Mouse (Mus musculus) embryonic fibroblast, embryonic 13.5 days (primary cell): ENCODE measurements around the gene Col27a1. TPM values are rescaled to one million over a fixed set of nuclear protein-coding genes. Genes with fewer than 3 reads are reported as not detected.
"Not testable (repeated sequence)": the region's sequence is repeated elsewhere in the genome, so short reads cannot be mapped to it uniquely, and the experiment has no call there.

Experiments
- H3K27ac ChIP-seq: 2 replicates; pipeline ENCODE4 v1.5.1; 2012; ENCODE audit warnings: low read length, control low read depth, inconsistent platforms; ENCODE audit not compliant: insufficient read depth
- H3K4me1 ChIP-seq: 2 replicates; pipeline ENCODE4 v1.6.1; 2011; ENCODE audit warnings: low read length; ENCODE audit not compliant: control insufficient read depth, insufficient read depth
- H3K4me3 ChIP-seq: 2 replicates; pipeline ENCODE4 v1.5.1; 2011; ENCODE audit warnings: mild to moderate bottlenecking, control low read depth, low read length; ENCODE audit not compliant: insufficient read depth
- CTCF ChIP-seq: IDR thresholded peaks from 2 replicates; pipeline ENCODE4 v1.5.1; 2011; ENCODE audit warnings: mild to moderate bottlenecking, control low read depth, low read length, moderate library complexity, borderline replicate concordance; ENCODE audit not compliant: insufficient read depth
- POLR2A ChIP-seq: IDR thresholded peaks from 2 replicates; pipeline ENCODE4 v1.6.1; 2011; ENCODE audit warnings: low read depth, mild to moderate bottlenecking, control low read depth, low read length, moderate library complexity
- polyA plus RNA-seq: library from polyadenylated mRNA; stranded (reverse); fragments of >200 nt; gene quantifications from 2 replicates; pipeline ENCODE4 v1.2.4, GENCODE M21; 2011; ENCODE audit warnings: low read depth; ENCODE audit not compliant: missing spikeins, insufficient read length

Col27a1 gene
- polyA plus RNA-seq, 1 experiment = 18.2 TPM

- not testable (repeated sequence) for H3K4me3 ChIP-seq, H3K27ac ChIP-seq
- peaks cover 10% of the 10 kb centered on the region for H3K4me1 ChIP-seq
- peak; percentile 52; the same call in 1 of the 2 replicates for TF ChIP-seq CTCF
Measured at GRCm38 (mm10) chr4:63319566-63319965, 105.8 kb downstream of the Col27a1 start.

DNA sequence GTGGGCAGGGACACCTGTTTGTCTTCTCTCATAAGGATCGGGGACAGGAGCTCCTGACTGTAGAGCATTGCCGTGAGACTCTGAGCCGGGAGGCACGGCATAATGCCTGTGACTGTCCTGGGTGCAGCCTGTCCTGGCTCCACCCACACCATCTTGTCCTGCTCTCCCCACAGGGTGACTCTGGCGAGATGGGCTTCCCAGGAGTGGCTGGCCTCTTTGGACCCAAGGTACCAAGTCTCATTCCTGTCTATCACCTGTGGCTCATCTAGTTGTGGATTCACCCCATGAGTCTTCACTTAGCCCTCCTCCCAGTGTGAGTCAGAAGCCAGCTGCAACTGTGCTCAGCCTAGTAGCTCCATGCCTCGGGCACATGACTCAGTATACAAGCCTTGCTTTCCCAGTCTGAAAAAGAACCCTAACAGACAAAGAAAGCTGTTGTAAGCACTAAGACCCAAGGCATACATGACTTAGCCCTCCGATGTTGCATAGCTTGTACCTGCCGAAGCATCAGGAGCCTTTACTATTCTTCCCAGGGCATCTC is 109.5 kb downstream of the Col27a1 start:
- peaks cover 4% of the 10 kb centered on the region; the same call in 1 of the 2 replicates for H3K4me1 ChIP-seq
- TF ChIP-seq CTCF = no peak
- no peak for TF ChIP-seq POLR2A
- H3K4me3 ChIP-seq = no peak overlapping the region
- H3K27ac ChIP-seq = no peak overlapping the region

GRCm38 (mm10) chr4:63333403-63333802 is 119.6 kb downstream of the Col27a1 start:
- no peak overlapping the region for H3K4me3 ChIP-seq
- TF ChIP-seq CTCF = no peak
- TF ChIP-seq POLR2A = no peak
- H3K27ac ChIP-seq = no peak overlapping the region
- no peaks in the 10 kb centered on the region for H3K4me1 ChIP-seq

DNA sequence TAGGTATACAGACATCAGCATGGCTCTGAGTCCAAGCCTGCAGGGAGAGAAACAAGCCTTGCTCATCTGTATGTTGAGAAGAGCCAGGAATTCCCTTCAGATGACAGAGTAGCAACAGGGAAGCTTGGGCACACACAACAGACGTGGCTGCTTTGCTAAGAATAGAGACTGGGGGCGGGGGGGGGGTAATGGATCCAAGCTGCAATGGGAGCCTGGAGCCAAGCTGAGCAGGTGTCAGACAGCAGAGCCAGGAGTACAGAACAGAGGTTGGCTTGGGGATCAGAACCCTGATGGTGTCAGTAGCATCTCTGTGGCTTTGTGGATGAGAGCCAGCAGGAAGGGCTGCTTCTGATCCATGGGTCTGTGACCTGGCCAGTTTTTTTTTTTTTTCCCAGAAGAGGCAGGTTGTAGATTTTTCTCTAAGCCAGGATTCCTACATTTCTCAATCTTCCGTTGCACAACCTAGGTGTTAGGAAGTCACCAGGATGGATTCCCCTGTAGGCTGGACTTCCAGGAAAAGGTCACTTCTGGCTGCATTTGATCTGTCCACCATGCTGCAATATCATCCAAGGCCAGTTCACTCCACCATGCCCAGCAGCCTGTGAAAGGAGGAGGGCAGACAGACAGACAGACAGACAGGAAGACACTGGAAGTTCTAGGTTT is 124.7 kb downstream of the Col27a1 start:
- TF ChIP-seq POLR2A (no peak), CTCF (no peak)
- Histone ChIP-seq H3K4me1 (no peaks in the 10 kb centered on the region), H3K4me3 (no peak overlapping the region), H3K27ac (no peak overlapping the region)

DNA sequence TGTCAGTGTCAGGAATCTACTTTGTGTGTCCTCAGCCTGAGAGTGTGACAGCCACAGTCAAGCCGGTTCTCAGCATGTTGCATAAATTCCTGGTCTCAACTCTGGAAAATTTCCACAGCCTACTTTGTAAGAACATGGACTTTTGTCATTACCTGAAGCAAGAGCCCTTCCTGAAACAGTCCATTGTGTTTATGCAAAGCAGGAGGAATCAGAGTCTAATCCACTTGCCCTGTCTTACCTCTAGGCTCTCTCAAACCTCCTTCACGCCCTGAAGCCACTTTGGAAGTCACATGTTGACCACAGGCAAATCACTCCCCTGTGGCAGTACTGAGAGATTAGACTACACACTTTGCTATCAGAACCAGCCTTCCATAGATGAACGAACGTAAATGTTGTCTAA is 128.7 kb downstream of the Col27a1 start:
- H3K4me1 ChIP-seq = peaks cover 4% of the 10 kb centered on the region
- H3K4me3 ChIP-seq = no peak overlapping the region
- no peak overlapping the region for H3K27ac ChIP-seq
- TF ChIP-seq POLR2A (no peak), CTCF (no peak)

DNA sequence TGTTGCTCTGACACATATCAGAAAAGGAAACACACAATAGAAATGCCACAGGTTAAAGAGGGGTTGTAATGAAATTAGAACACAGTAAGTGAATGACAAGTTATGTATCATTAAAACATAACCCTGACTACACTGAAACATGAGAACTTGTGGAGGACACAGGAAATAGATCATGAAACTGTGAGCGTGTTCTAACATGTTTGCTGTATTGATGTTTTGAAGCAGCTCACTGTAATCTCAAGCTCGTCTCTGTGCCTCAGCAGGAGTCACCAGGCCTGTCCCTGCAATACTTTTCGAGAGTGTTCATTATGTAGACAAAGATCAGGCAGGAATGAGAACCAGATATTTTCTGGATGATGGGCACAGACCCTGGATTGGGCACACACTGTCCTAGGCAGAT is 129.8 kb downstream of the Col27a1 start:
- TF ChIP-seq CTCF (no peak), POLR2A (no peak)
- H3K27ac ChIP-seq = no peak overlapping the region
- no peak overlapping the region for H3K4me3 ChIP-seq
- H3K4me1 ChIP-seq = peaks cover 4% of the 10 kb centered on the region

DNA sequence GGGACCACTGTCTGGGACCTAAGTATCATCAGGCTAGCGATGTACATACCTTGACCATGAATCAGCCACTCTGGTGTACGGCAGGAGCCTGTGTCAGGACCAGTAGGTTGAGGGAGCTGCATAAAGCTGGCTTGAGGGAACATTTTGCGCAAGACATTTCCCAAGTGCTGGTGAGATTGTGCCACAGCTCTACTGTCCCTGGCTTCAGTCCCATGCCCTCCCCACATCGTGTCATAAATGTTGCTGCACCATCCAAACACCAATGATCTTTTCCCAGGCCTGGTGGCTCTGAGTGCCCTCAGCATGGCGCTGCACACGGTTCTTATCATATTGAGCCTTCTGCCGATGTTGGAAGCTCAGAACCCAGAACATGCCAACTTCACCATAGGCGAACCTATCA is 130.5 kb downstream of the Col27a1 start, which contains the start of gene Orm1:
Gene Orm1, plus strand, starts transcription at position 266 of the 400 bp plus-strand sequence.
- Histone ChIP-seq H3K27ac (no peak within 1 kb of the TSS), H3K4me3 (no peak within 1 kb of the TSS), H3K4me1 (peaks cover 4% of the 10 kb centered on the region)
- TF ChIP-seq CTCF (no peak), POLR2A (no peak)

DNA sequence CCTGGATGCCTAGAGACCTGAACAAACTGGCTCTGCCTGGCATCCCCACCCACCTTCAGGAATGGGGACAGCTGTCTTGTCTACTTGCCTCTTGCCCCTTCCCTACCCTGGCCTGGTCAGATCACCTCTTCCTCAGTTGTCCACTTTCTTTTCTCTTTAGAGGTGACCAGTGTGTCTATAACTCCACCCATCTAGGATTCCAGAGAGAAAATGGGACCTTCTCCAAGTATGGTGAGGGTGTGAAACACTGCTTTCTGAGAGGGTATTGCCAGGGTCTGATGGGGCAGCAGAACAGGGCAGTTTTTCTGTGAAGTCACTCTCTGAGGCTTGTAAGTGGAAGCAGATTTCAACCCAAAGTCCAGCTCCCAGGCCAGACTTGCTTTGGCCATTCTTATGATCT is 131.5 kb downstream of the Col27a1 start:
- TF ChIP-seq CTCF (no peak), POLR2A (no peak)
- H3K27ac ChIP-seq = no peak overlapping the region
- peaks cover 4% of the 10 kb centered on the region for H3K4me1 ChIP-seq
- H3K4me3 ChIP-seq = no peak overlapping the region

DNA sequence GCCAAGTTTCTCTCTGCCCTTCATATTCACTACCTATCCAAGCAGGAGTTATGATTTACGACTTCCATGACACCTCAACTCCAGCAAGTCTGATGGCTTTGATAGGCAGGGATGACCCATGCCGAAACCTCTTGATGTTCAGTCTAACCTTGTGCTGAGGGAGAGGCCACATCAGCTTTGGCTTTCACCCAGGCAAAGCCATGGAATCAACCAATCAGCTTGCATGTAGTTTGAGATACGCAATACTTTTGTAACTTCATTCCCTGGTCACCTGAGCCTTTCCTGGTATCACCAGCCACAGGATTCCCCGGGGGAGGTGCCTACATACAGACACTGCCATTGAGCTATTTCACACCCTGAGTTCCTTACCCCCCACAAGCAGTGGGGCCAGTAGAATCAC is 132.9 kb downstream of the Col27a1 start:
- TF ChIP-seq CTCF (no peak), POLR2A (no peak)
- Histone ChIP-seq H3K4me1 (peaks cover 4% of the 10 kb centered on the region), H3K27ac (no peak overlapping the region), H3K4me3 (no peak overlapping the region)

GRCm38 (mm10) chr4:63348524-63348923 is 134.7 kb downstream of the Col27a1 start:
- Histone ChIP-seq H3K4me3 (no peak overlapping the region), H3K27ac (no peak overlapping the region), H3K4me1 (peaks cover 4% of the 10 kb centered on the region)
- TF ChIP-seq POLR2A = no peak
- no peak for TF ChIP-seq CTCF

- TF ChIP-seq CTCF (no peak), POLR2A (no peak)
- Histone ChIP-seq H3K4me3 (no peak within 1 kb of the TSS), H3K27ac (no peak within 1 kb of the TSS), H3K4me1 (no peaks in the 10 kb centered on the region)
Measured at GRCm38 (mm10) chr4:63355877-63356665, 142.3 kb downstream of the Col27a1 start, which contains the start of gene Orm3. Gene Orm3 (plus strand): TSS chr4:63356162.
